Mouse (Mus musculus): ENCODE data around the gene Olfr518.

- TF ChIP-seq POLR2A (IDR thresholded peaks at IDR 0.05; ENCODE audit: insufficient read depth, low read depth, low read length), result no peak
- TF ChIP-seq CTCF (IDR thresholded peaks at IDR 0.05; ENCODE audit: insufficient read depth, low read depth, low read length), result no peak
These were observed 43.7 kb upstream of the Olfr518 start for GRCm38 (mm10) chr7:108928280-108929188.

Data from olfactory bulb, adult 2 months (tissue).